ENCODE assay signal across 8 mouse cellular contexts in the genomic region with DNA sequence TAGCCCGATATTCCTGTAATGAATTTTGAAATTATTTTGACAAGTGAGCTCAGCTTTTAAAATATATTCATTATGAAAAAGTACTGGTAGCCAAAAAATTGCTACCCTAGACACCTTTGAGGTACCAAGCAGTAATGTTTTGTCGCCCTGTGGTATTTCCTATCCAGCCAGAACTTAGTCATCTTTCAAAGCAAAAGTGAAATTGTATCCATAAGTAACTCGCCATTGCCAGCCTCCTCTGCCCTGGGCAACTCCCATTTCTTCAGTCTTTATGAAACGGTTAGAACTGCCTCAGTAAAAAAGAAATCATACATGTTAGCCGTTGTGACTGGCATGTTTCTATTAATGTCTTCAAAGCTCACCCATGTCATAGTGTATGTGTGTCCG. TPM values are rescaled to one million over a fixed set of nuclear protein-coding genes. Genes with fewer than 3 reads are reported as not detected.
A peak's percentile ranks its signal among the peaks of the same experiment; 100 is the strongest.
DNase-seq lines count a peak whose midpoint lies in the region; ATAC-seq and TF ChIP-seq lines count a peak whose summit lies in the region.

No protein-coding gene starts in this region.

- H3K4me3 ChIP-seq in heart, embryonic 12.5 days, result peak overlapping the region; percentile 95
- H3K4me3 ChIP-seq in MEL (ENCODE audit: control insufficient read depth in 1 of 2, insufficient read depth in 1 of 2, low read depth in 2 of 2, low read length in 2 of 2), result peak overlapping the region; percentile 89 to 98
- H3K4me3 ChIP-seq in forebrain, embryonic 16.5 days (replicated peaks; ENCODE audit: low read length), result peak overlapping the region; percentile 99
- peak overlapping the region; percentile 85 for H3K4me3 ChIP-seq in liver, embryonic 16.5 days (ENCODE audit: low read depth, low read length)

- TF ChIP-seq CTCF in MEL (IDR thresholded peaks at IDR 0.05 in 2 of 3, conservative IDR thresholded peaks at IDR 0.05 in 1 of 3; ENCODE audit: control insufficient read depth in 1 of 3, insufficient read depth in 1 of 3, low read depth in 2 of 3, low read length in 3 of 3, poor library complexity in 1 of 3, severe bottlenecking in 1 of 3), result no peak

- peaks cover 8% of the 10 kb centered on the region; the same call in 1 of the 2 replicates for H3K4me1 ChIP-seq in heart, embryonic 12.5 days (replicated peaks)
- H3K4me1 ChIP-seq in MEL (ENCODE audit: control insufficient read depth in 1 of 2, insufficient read depth in 2 of 2, low read length in 2 of 2), result peaks cover 2 to 3% of the 10 kb centered on the region in 2 experiments; a peak in 1 of 4 replicates
- H3K4me1 ChIP-seq in forebrain, embryonic 16.5 days (replicated peaks; ENCODE audit: control insufficient read depth, insufficient read depth, low read length), result peaks cover 11% of the 10 kb centered on the region
- peaks cover 7% of the 10 kb centered on the region for H3K4me1 ChIP-seq in liver, embryonic 16.5 days (ENCODE audit: control insufficient read depth, low read depth, low read length)

- no peak overlapping the region; the same call in 1 of the 2 replicates for H3K9ac ChIP-seq in heart, embryonic 12.5 days
- peak overlapping the region; percentile 71 for H3K9ac ChIP-seq in MEL (ENCODE audit: control insufficient read depth, low read depth, low read length, poor library complexity, severe bottlenecking)
- no peak overlapping the region; the same call in 1 of the 2 replicates for H3K9ac ChIP-seq in forebrain, embryonic 16.5 days (replicated peaks; ENCODE audit: low read depth, low read length)
- peak overlapping the region; percentile 84 for H3K9ac ChIP-seq in liver, embryonic 16.5 days (ENCODE audit: low read depth, low read length)

- no peak for DNase-seq in heart, postnatal 4 days
- peak; percentile 45 for DNase-seq in MEL (ENCODE audit: low read depth, low spot score)
- DNase-seq in testis, postnatal 14 days (ENCODE audit: low spot score), result no peak
- DNase-seq in right cerebral cortex, postnatal 4 days, result no peak
- DNase-seq in adrenal gland, postnatal 36 days, result no peak

- H3K4me2 ChIP-seq in heart, embryonic 12.5 days, result peak overlapping the region; percentile 85
- peak overlapping the region; percentile 70 for H3K4me2 ChIP-seq in forebrain, embryonic 16.5 days (ENCODE audit: low read length)
- H3K4me2 ChIP-seq in liver, embryonic 16.5 days (ENCODE audit: low read depth, low read length), result peak overlapping the region; percentile 73

- 72% methylated on average over 6 of the region's 6 CpGs for WGBS in heart, embryonic 12.5 days
- WGBS in forebrain, embryonic 16.5 days, result 66% methylated on average over 6 of the region's 6 CpGs
- 32% methylated on average over 6 of the region's 6 CpGs for WGBS in liver, embryonic 16.5 days (ENCODE audit: insufficient replicate concordance)

- TF ChIP-seq RAD21 in MEL (IDR thresholded peaks at IDR 0.05; ENCODE audit: low read depth, low read length), result no peak

- peaks cover 9% of the 10 kb centered on the region for H3K79me2 ChIP-seq in MEL (ENCODE audit: control insufficient read depth, insufficient read depth, low read length, poor library complexity)

- H3K27me3 ChIP-seq in heart, embryonic 12.5 days (replicated peaks), result no peaks in the 10 kb centered on the region
- peaks cover 0 to 2% of the 10 kb centered on the region in 2 experiments; a peak in 2 of 4 replicates for H3K27me3 ChIP-seq in MEL (ENCODE audit: control insufficient read depth in 1 of 2, insufficient read depth in 2 of 2, low read length in 2 of 2)
- 0 out of 2 replicates have a peak, but pooled peaks cover 4% of the 10 kb centered on the region for H3K27me3 ChIP-seq in forebrain, embryonic 16.5 days (replicated peaks; ENCODE audit: control insufficient read depth, insufficient read depth, low read length)
- H3K27me3 ChIP-seq in liver, embryonic 16.5 days (ENCODE audit: control insufficient read depth, insufficient read depth, low read depth, low read length), result no peaks in the 10 kb centered on the region

- TF ChIP-seq EP300 in MEL (IDR thresholded peaks at IDR 0.05; ENCODE audit: low read depth in 1 of 2, low read length in 2 of 2), result no peak

- H3K9me3 ChIP-seq in heart, embryonic 12.5 days (replicated peaks), result peaks cover 6% of the 10 kb centered on the region
- H3K9me3 ChIP-seq in MEL (replicated peaks; ENCODE audit: insufficient read depth, low read length), result no peaks in the 10 kb centered on the region
- H3K9me3 ChIP-seq in forebrain, embryonic 16.5 days (ENCODE audit: control insufficient read depth, low read length), result no peaks in the 10 kb centered on the region
- H3K9me3 ChIP-seq in liver, embryonic 16.5 days (replicated peaks; ENCODE audit: control insufficient read depth, low read length), result no peaks in the 10 kb centered on the region

- ATAC-seq in heart, embryonic 12.5 days (ENCODE audit: insufficient number of reproducible peaks, low FRiP score), result no peak
- ATAC-seq in forebrain, embryonic 16.5 days, result no peak
- no peak for ATAC-seq in liver, embryonic 16.5 days (ENCODE audit: low read depth)

- no peak for TF ChIP-seq POLR2A in MEL (IDR thresholded peaks at IDR 0.05; ENCODE audit: control insufficient read depth in 1 of 2, insufficient read depth in 1 of 2, low read depth in 1 of 2, low read length in 2 of 2, poor library complexity in 1 of 2)

- H3K36me3 ChIP-seq in heart, embryonic 12.5 days, result peaks cover 10% of the 10 kb centered on the region
- peaks cover 0 to 5% of the 10 kb centered on the region in 2 experiments; a peak in 2 of 4 replicates for H3K36me3 ChIP-seq in MEL (ENCODE audit: control insufficient read depth in 1 of 2, insufficient read depth in 2 of 2, low read length in 2 of 2)
- no peaks in the 10 kb centered on the region for H3K36me3 ChIP-seq in forebrain, embryonic 16.5 days (ENCODE audit: control insufficient read depth, insufficient read depth)
- H3K36me3 ChIP-seq in liver, embryonic 16.5 days (ENCODE audit: control insufficient read depth, insufficient read depth), result no peaks in the 10 kb centered on the region

- H3K27ac ChIP-seq in heart, embryonic 12.5 days (ENCODE audit: poor library complexity, severe bottlenecking), result no peak overlapping the region
- no peak overlapping the region for H3K27ac ChIP-seq in MEL (ENCODE audit: control insufficient read depth, low read depth, low read length)
- H3K27ac ChIP-seq in forebrain, embryonic 16.5 days (ENCODE audit: low read length), result no peak overlapping the region
- H3K27ac ChIP-seq in liver, embryonic 16.5 days (ENCODE audit: low read length), result peak overlapping the region; percentile 19

TF ChIP-seq in MEL, 35 proteins besides CTCF, POLR2A, EP300 and RAD21:
- TF ChIP-seq ZNF384 (IDR thresholded peaks at IDR 0.05; ENCODE audit: low read depth, low read length), result 0 out of 2 replicates have a peak, but pooled peaks have one; percentile 1
- 0 out of 2 replicates have a peak, but pooled peaks have one; percentile 10 for TF ChIP-seq MXI1 (IDR thresholded peaks at IDR 0.05; ENCODE audit: low read depth, low read length)
- no peak for TF ChIP-seq HCFC1 (IDR thresholded peaks at IDR 0.05; ENCODE audit: low read depth, low read length)

RNA-seq across cellular contexts. Expression of gene Irak3, which starts 7.6 kb away (rescaled TPM):
- polyA plus RNA-seq in heart, embryonic 12.5 days (2016; fragmentation: Nextera tagmentation; extraction: Ambion mirVana), result 0.20 and 0.32 TPM in 2 replicates
- 1 to 10 TPM; 2.0 to 2.4 TPM for total RNA-seq in heart, postnatal 4 days (2021)
- total RNA-seq in MEL (2012; rRNA removed), result not detected in 2 replicates
- under 1 TPM in 1 of 2 experiments, not detected in 1; 0.47 TPM for polyA plus RNA-seq in MEL (2012; ENCODE audit: insufficient read depth in 1 of 2, insufficient read length in 2 of 2, low read depth in 1 of 2, low replicate concordance in 2 of 2, missing spikeins in 1 of 2)
- 0.21 and 0.23 TPM in 2 replicates for polyA plus RNA-seq in forebrain, embryonic 16.5 days (2015; fragmentation: Nextera tagmentation; extraction: Ambion mirVana)
- polyA plus RNA-seq in liver, embryonic 16.5 days (2015; fragmentation: Nextera tagmentation; extraction: Ambion mirVana), result 1.6 and 1.8 TPM in 2 replicates
- 1 to 10 TPM; 3.4 to 3.6 TPM for total RNA-seq in adrenal gland, postnatal 36 days (2021)

RNA-seq across cellular contexts. Expression of gene Tmbim4, which starts 8.1 kb away (rescaled TPM):
- 103 and 105 TPM in 2 replicates for polyA plus RNA-seq in heart, embryonic 12.5 days (2016; fragmentation: Nextera tagmentation; extraction: Ambion mirVana)
- 10 to 100 TPM; 80.8 to 82.8 TPM for total RNA-seq in heart, postnatal 4 days (2021)
- total RNA-seq in MEL (2012; rRNA removed), result 47.3 and 52.5 TPM in 2 replicates
- polyA plus RNA-seq in MEL (2012; ENCODE audit: insufficient read depth in 1 of 2, insufficient read length in 2 of 2, low read depth in 1 of 2, low replicate concordance in 2 of 2, missing spikeins in 1 of 2), result 10 to 100 TPM in 1 of 2 experiments, not detected in 1; 80.3 TPM
- polyA plus RNA-seq in forebrain, embryonic 16.5 days (2015; fragmentation: Nextera tagmentation; extraction: Ambion mirVana), result 76.7 and 80.7 TPM in 2 replicates
- 75.4 and 81.2 TPM in 2 replicates for polyA plus RNA-seq in liver, embryonic 16.5 days (2015; fragmentation: Nextera tagmentation; extraction: Ambion mirVana)
- 100 to 1,000 TPM; 132 to 159 TPM for total RNA-seq in adrenal gland, postnatal 36 days (2021)

RNA-seq across cellular contexts. Expression of gene Llph, which starts 17.3 kb away (rescaled TPM):
- 31.7 and 32.0 TPM in 2 replicates for polyA plus RNA-seq in heart, embryonic 12.5 days (2016; fragmentation: Nextera tagmentation; extraction: Ambion mirVana)
- 1 to 10 TPM; 9.1 to 9.8 TPM for total RNA-seq in heart, postnatal 4 days (2021)
- total RNA-seq in MEL (2012; rRNA removed), result 86.0 and 97.5 TPM in 2 replicates
- 100 to 1,000 TPM in 1 of 2 experiments, not detected in 1; 243 TPM for polyA plus RNA-seq in MEL (2012; ENCODE audit: insufficient read depth in 1 of 2, insufficient read length in 2 of 2, low read depth in 1 of 2, low replicate concordance in 2 of 2, missing spikeins in 1 of 2)
- 33.1 and 43.8 TPM in 2 replicates for polyA plus RNA-seq in forebrain, embryonic 16.5 days (2015; fragmentation: Nextera tagmentation; extraction: Ambion mirVana)
- 19.2 and 21.9 TPM in 2 replicates for polyA plus RNA-seq in liver, embryonic 16.5 days (2015; fragmentation: Nextera tagmentation; extraction: Ambion mirVana)
- total RNA-seq in adrenal gland, postnatal 36 days (2021), result 10 to 100 TPM; 25.3 to 26.3 TPM

Comparison
In these comparisons a context has a peak if more than half of its experiments do, and no peak if none do; other contexts are left out.
1. H3K9ac ChIP-seq: peak in MEL (single experiment) and liver, embryonic 16.5 days (single experiment); none in heart, embryonic 12.5 days (single experiment) and forebrain, embryonic 16.5 days (single experiment).
2. Peak in every context shown above with its lines, with median percentiles within 50 percentile points of each other: H3K4me2 ChIP-seq and H3K4me3 ChIP-seq.